ENCODE assay signal across 22 mouse cellular contexts in genomic region chr3:149484319-149484718, GRCm38 (mm10).
A peak's percentile ranks its signal among the peaks of the same experiment; 100 is the strongest.
DNase-seq lines count a peak whose midpoint lies in the region; TF ChIP-seq lines count a peak whose summit lies in the region.
"Had no signal": no experiment of that assay in that cellular context is flagged by ENCODE, and none has a peak within 500 bp of the region (broad histone marks: within the 10 kb centered on the region; RNA-seq: fewer than 3 reads in every experiment).

No protein-coding gene starts in this region.

- peaks cover 2% of the 10 kb centered on the region for H3K4me1 ChIP-seq in ES-Bruce4 (ENCODE audit: control insufficient read depth, insufficient read depth, low read length)
- peaks cover 0 to 6% of the 10 kb centered on the region in 2 experiments; a peak in 2 of 4 replicates for H3K4me1 ChIP-seq in ES-E14 (ENCODE audit: control insufficient read depth in 2 of 2, insufficient read depth in 2 of 2, low read length in 2 of 2, poor library complexity in 1 of 2)
- no peaks in the 10 kb centered on the region for H3K4me1 ChIP-seq in cerebellum, adult 2 months (ENCODE audit: control insufficient read depth, insufficient read depth, low read length)
- H3K4me1 ChIP-seq: forebrain, embryonic 13.5 days; forebrain, embryonic 15.5 days had no signal

- DNase-seq in embryo, embryonic 10 days (ENCODE audit: low spot score): peak; percentile 9
- no peak for DNase-seq in embryo, embryonic 10.5 days (ENCODE audit: low spot score)
- DNase-seq in ES-E14 (ENCODE audit: low read depth, low spot score): peak; percentile 35
- peak; percentile 9 for DNase-seq in WW6 (ENCODE audit: low read depth, low spot score)
- DNase-seq in cerebellum, postnatal 25 days: no peak
- DNase-seq in right cerebral cortex, adult 2 months (ENCODE audit: low spot score in 2 of 2): no peak
- DNase-seq in cerebellum, adult 2 months: no peak
- DNase-seq: adrenal gland, adult 2 months; adrenal gland, postnatal 10 days; adrenal gland, postnatal 25 days; B cell, adult 2 months; cerebellum, adult 11 months; cerebellum, adult 8-10 months; cerebellum, adult 9-11 months; cerebellum, postnatal 14 days; forebrain, postnatal 0 days had no signal

- 82% methylated on average over 2 of the region's 2 CpGs for WGBS in cerebellum, adult 2 months

- no peak for TF ChIP-seq POLR2A in ES-Bruce4 (IDR thresholded peaks at IDR 0.05; ENCODE audit: insufficient read depth, low read length)
- TF ChIP-seq POLR2A in cerebellum, adult 2 months (IDR thresholded peaks at IDR 0.05; ENCODE audit: borderline replicate concordance, insufficient read depth, low read length): no peak

- H3K27me3 ChIP-seq in ES-Bruce4 (ENCODE audit: control insufficient read depth, insufficient read depth, low read length, poor library complexity, severe bottlenecking): no peaks in the 10 kb centered on the region
- no peaks in the 10 kb centered on the region for H3K27me3 ChIP-seq in cerebellum, adult 2 months (ENCODE audit: control insufficient read depth, insufficient read depth, low read length)
- H3K27me3 ChIP-seq: CH12.LX; embryonic facial prominence, embryonic 12.5 days; forebrain, embryonic 13.5 days; forebrain, embryonic 15.5 days had no signal

- no peak overlapping the region for H3K27ac ChIP-seq in ES-Bruce4 (ENCODE audit: insufficient read depth, low read length)
- peak overlapping the region; percentile 13; the same call in 1 of the 2 replicates for H3K27ac ChIP-seq in ES-E14 (ENCODE audit: insufficient read depth, low read depth, low read length, poor library complexity, severe bottlenecking)
- no peak overlapping the region for H3K27ac ChIP-seq in cerebellum, adult 2 months (ENCODE audit: insufficient read depth, low read length)
- H3K27ac ChIP-seq: embryonic facial prominence, embryonic 10.5 days; embryonic facial prominence, embryonic 12.5 days; forebrain, embryonic 13.5 days; forebrain, embryonic 15.5 days had no signal

- H3K4me3 ChIP-seq in ES-Bruce4 (ENCODE audit: low read depth, low read length): no peak overlapping the region
- H3K4me3 ChIP-seq in ES-E14 (ENCODE audit: insufficient read depth in 1 of 2, low read depth in 1 of 2, low read length in 2 of 2, poor library complexity in 1 of 2, severe bottlenecking in 1 of 2): no peak overlapping the region
- no peak overlapping the region for H3K4me3 ChIP-seq in cerebellum, adult 2 months (replicated peaks; ENCODE audit: insufficient read depth, low read depth, low read length)
- H3K4me3 ChIP-seq: embryonic facial prominence, embryonic 10.5 days; embryonic facial prominence, embryonic 12.5 days; forebrain, embryonic 13.5 days; forebrain, embryonic 15.5 days had no signal

- no peak for TF ChIP-seq CTCF in ES-Bruce4 (IDR thresholded peaks at IDR 0.05; ENCODE audit: low read depth, low read length)
- no peak for TF ChIP-seq CTCF in cerebellum, adult 2 months (IDR thresholded peaks at IDR 0.05; ENCODE audit: borderline replicate concordance, insufficient read depth, low read depth, low read length)

- H3K36me3 ChIP-seq in ES-Bruce4 (ENCODE audit: control insufficient read depth, insufficient read depth, low read length, poor library complexity, severe bottlenecking) (no peaks in the 10 kb centered on the region), ES-E14 (ENCODE audit: control insufficient read depth, insufficient read depth, low read length, poor library complexity, severe bottlenecking) (no peaks in the 10 kb centered on the region)
- H3K36me3 ChIP-seq: embryonic facial prominence, embryonic 10.5 days; embryonic facial prominence, embryonic 12.5 days; forebrain, embryonic 15.5 days had no signal

- no peaks in the 10 kb centered on the region for H3K9me3 ChIP-seq in ES-Bruce4 (replicated peaks; ENCODE audit: control insufficient read depth, insufficient read depth, low read length, poor library complexity, severe bottlenecking)
- no peaks in the 10 kb centered on the region for H3K9me3 ChIP-seq in ES-E14 (ENCODE audit: control insufficient read depth, insufficient read depth, low read depth, low read length)
- H3K9me3 ChIP-seq: embryonic facial prominence, embryonic 10.5 days; embryonic facial prominence, embryonic 12.5 days; forebrain, embryonic 13.5 days; forebrain, embryonic 15.5 days had no signal

- in situ Hi-C loops in ES-E14 (cut with MboI; ENCODE audit: low sequenced_read_pairs in 2 of 2, unreplicated experiment in 2 of 2): no loop called here

- H3K9ac ChIP-seq in ES-Bruce4 (ENCODE audit: low read depth, poor library complexity, severe bottlenecking) (no peak overlapping the region), ES-E14 (ENCODE audit: insufficient read depth, low read depth, low read length, poor library complexity, severe bottlenecking) (no peak overlapping the region)
- H3K9ac ChIP-seq: embryonic facial prominence, embryonic 12.5 days; forebrain, embryonic 13.5 days; forebrain, embryonic 15.5 days; forebrain, postnatal 0 days had no signal

- TF ChIP-seq EP300 in ES-Bruce4 (IDR thresholded peaks at IDR 0.05; ENCODE audit: insufficient read depth, low read depth, low read length): peak; percentile 92

TF ChIP-seq in ES-E14, 5 proteins besides CTCF, POLR2A, EP300 and RAD21:
- TF ChIP-seq HCFC1 (IDR thresholded peaks at IDR 0.05; ENCODE audit: borderline replicate concordance, insufficient read depth, low read length): no peak
- TF ChIP-seq MAFK (IDR thresholded peaks at IDR 0.05; ENCODE audit: insufficient read depth, low read depth, low read length): 0 out of 2 replicates have a peak, but pooled peaks have one; percentile 27
- TF ChIP-seq CHD2 (IDR thresholded peaks at IDR 0.05; ENCODE audit: low read depth, low read length): no peak
- no peak for TF ChIP-seq ZNF384 (IDR thresholded peaks at IDR 0.05; ENCODE audit: low read depth, low read length)

Comparison
In these comparisons a context has a peak if more than half of its experiments do, and no peak if none do; other contexts are left out.
1. DNase-seq: peak in embryo, embryonic 10 days (single experiment), ES-E14 (single experiment) and WW6 (single experiment); none in embryo, embryonic 10.5 days (single experiment), cerebellum, postnatal 25 days (0 of 2), right cerebral cortex, adult 2 months (0 of 2) and cerebellum, adult 2 months (0 of 2).